Mouse (Mus musculus): ENCODE measurements around the gene Gm5926. TPM values are rescaled to one million over a fixed set of nuclear protein-coding genes. Genes with fewer than 3 reads are reported as not detected.
"Not testable (repeated sequence)": the region's sequence is repeated elsewhere in the genome, so short reads cannot be mapped to it uniquely, and the experiment has no call there.

The Gm5926 gene
- total RNA-seq (2012; rRNA removed): not detected in 2 replicates
- not detected in 2 replicates for total RNA-seq (2014; rRNA removed)
- polyA plus RNA-seq (2012; ENCODE audit: insufficient read length, low read depth): not detected in 2 replicates

- DNase-seq (ENCODE audit: extremely low read depth); H3K27me3 ChIP-seq (replicated peaks); dilution Hi-C loops (cut with MboI; ENCODE audit: extremely low pct_ligation_motif_present, extremely low pct_unique_long_range_greater_than_20kb, low sequenced_read_pairs); H3K79me2 ChIP-seq (replicated peaks; ENCODE audit: control insufficient read depth, extremely low read depth, insufficient read depth, poor library complexity, severe bottlenecking); H3K4me1 ChIP-seq (ENCODE audit: control insufficient read depth in 1 of 2, insufficient read depth in 2 of 2); H3K4me2 ChIP-seq (ENCODE audit: insufficient read depth, low read depth, poor library complexity, severe bottlenecking); H3K27ac ChIP-seq (ENCODE audit: insufficient read depth, low read depth); in situ Hi-C loops (cut with MboI; ENCODE audit: low pct_ligation_motif_present, low pct_unique_long_range_greater_than_20kb, low sequenced_read_pairs); H3K4me3 ChIP-seq (replicated peaks in 1 of 3; ENCODE audit: low read depth in 2 of 3, low read length in 2 of 3, poor library complexity in 1 of 3); H3K9me3 ChIP-seq (replicated peaks; ENCODE audit: low read length); H3K9ac ChIP-seq (ENCODE audit: insufficient read depth, low read depth); H3K36me3 ChIP-seq (replicated peaks in 1 of 2; ENCODE audit: control insufficient read depth in 1 of 2, insufficient read depth in 1 of 2, low read length in 1 of 2): not testable (repeated sequence)
These were observed at the start of gene Gm5926 for GRCm38 (mm10) chrX:32650416-32650815. Gene Gm5926 (plus strand): TSS chrX:32650716.

- dilution Hi-C loops (cut with MboI; ENCODE audit: extremely low pct_ligation_motif_present, extremely low pct_unique_long_range_greater_than_20kb, low sequenced_read_pairs); H3K4me1 ChIP-seq (ENCODE audit: control insufficient read depth in 1 of 2, insufficient read depth in 2 of 2); DNase-seq (ENCODE audit: extremely low read depth); H3K4me3 ChIP-seq (replicated peaks in 1 of 3; ENCODE audit: low read depth in 2 of 3, low read length in 2 of 3, poor library complexity in 1 of 3); H3K9ac ChIP-seq (ENCODE audit: insufficient read depth, low read depth); H3K4me2 ChIP-seq (ENCODE audit: insufficient read depth, low read depth, poor library complexity, severe bottlenecking); in situ Hi-C loops (cut with MboI; ENCODE audit: low pct_ligation_motif_present, low pct_unique_long_range_greater_than_20kb, low sequenced_read_pairs); H3K27ac ChIP-seq (ENCODE audit: insufficient read depth, low read depth); H3K9me3 ChIP-seq (replicated peaks; ENCODE audit: low read length); H3K27me3 ChIP-seq (replicated peaks); H3K36me3 ChIP-seq (replicated peaks in 1 of 2; ENCODE audit: control insufficient read depth in 1 of 2, insufficient read depth in 1 of 2, low read length in 1 of 2); H3K79me2 ChIP-seq (replicated peaks; ENCODE audit: control insufficient read depth, extremely low read depth, insufficient read depth, poor library complexity, severe bottlenecking): not testable (repeated sequence)
These were observed 49.5 kb upstream of the Gm5926 start for GRCm38 (mm10) chrX:32601008-32601407.

GRCm38 (mm10) chrX:32601425-32601824 lies 49.1 kb upstream of the Gm5926 start:
- in situ Hi-C loops (cut with MboI; ENCODE audit: low pct_ligation_motif_present, low pct_unique_long_range_greater_than_20kb, low sequenced_read_pairs): not testable (repeated sequence)

More at GRCm38 (mm10) chrX:32601425-32601824, 49.1 kb upstream of the Gm5926 start:
- H3K4me3 ChIP-seq (replicated peaks in 1 of 3; ENCODE audit: low read depth in 2 of 3, low read length in 2 of 3, poor library complexity in 1 of 3); H3K4me1 ChIP-seq (ENCODE audit: control insufficient read depth in 1 of 2, insufficient read depth in 2 of 2); H3K36me3 ChIP-seq (replicated peaks in 1 of 2; ENCODE audit: control insufficient read depth in 1 of 2, insufficient read depth in 1 of 2, low read length in 1 of 2); H3K9ac ChIP-seq (ENCODE audit: insufficient read depth, low read depth); H3K79me2 ChIP-seq (replicated peaks; ENCODE audit: control insufficient read depth, extremely low read depth, insufficient read depth, poor library complexity, severe bottlenecking); H3K9me3 ChIP-seq (replicated peaks; ENCODE audit: low read length); H3K27me3 ChIP-seq (replicated peaks); dilution Hi-C loops (cut with MboI; ENCODE audit: extremely low pct_ligation_motif_present, extremely low pct_unique_long_range_greater_than_20kb, low sequenced_read_pairs); H3K27ac ChIP-seq (ENCODE audit: insufficient read depth, low read depth); H3K4me2 ChIP-seq (ENCODE audit: insufficient read depth, low read depth, poor library complexity, severe bottlenecking); DNase-seq (ENCODE audit: extremely low read depth): not testable (repeated sequence)

Other genes starting within 250 kb of the Gm5926 start
- gene Btbd35f1, start 90.7 kb upstream of the Gm5926 start, total RNA-seq (2012; rRNA removed): not detected in 2 replicates
- gene Btbd35f1, start 90.7 kb upstream of the Gm5926 start, total RNA-seq (2014; rRNA removed): not detected in 2 replicates
- gene Btbd35f1, start 90.7 kb upstream of the Gm5926 start, polyA plus RNA-seq (2012; ENCODE audit: insufficient read length, low read depth): not detected in 2 replicates
- gene Btbd35f21, start 75.4 kb downstream of the Gm5926 start, total RNA-seq (2012; rRNA removed): not detected in 2 replicates
- gene Btbd35f21, start 75.4 kb downstream of the Gm5926 start, total RNA-seq (2014; rRNA removed): not detected in 2 replicates
- gene Btbd35f21, start 75.4 kb downstream of the Gm5926 start, polyA plus RNA-seq (2012; ENCODE audit: insufficient read length, low read depth): not detected in 2 replicates
- not detected in 2 replicates for gene Btbd35f30, start 243.9 kb downstream of the Gm5926 start, total RNA-seq (2012; rRNA removed)
- not detected in 2 replicates for gene Btbd35f30, start 243.9 kb downstream of the Gm5926 start, total RNA-seq (2014; rRNA removed)
- gene Btbd35f30, start 243.9 kb downstream of the Gm5926 start, polyA plus RNA-seq (2012; ENCODE audit: insufficient read length, low read depth): not detected in 2 replicates

Data from CH12.LX (cell line).